Mouse (Mus musculus): ENCODE data around the gene Mllt10. TPM values are rescaled to one million over a fixed set of nuclear protein-coding genes. Genes with fewer than 3 reads are reported as not detected.

Gene Mllt10
- total and polyA plus RNA-seq, 3 experiments, result 20.6 to 32.8 (median 32.5) TPM

GRCm38 (mm10) chr2:18048453-18049075, 6.5 kb upstream of the Mllt10 start, which contains the start of gene Skida1:
Gene Skida1, minus strand, starts transcription at chr2:18049051.
- Histone ChIP-seq H3K4me1 (ENCODE audit: control insufficient read depth, insufficient read depth, low read length) (peaks cover 3% of the 10 kb centered on the region), H3K79me2 (replicated peaks; ENCODE audit: control insufficient read depth, insufficient read depth, low read length) (no peaks in the 10 kb centered on the region; the same call in 1 of the 2 replicates), H3K27me3 (ENCODE audit: control insufficient read depth, insufficient read depth, low read length) (no peaks in the 10 kb centered on the region), H3K36me3 (ENCODE audit: control insufficient read depth, insufficient read depth, low read length) (peaks cover 15% of the 10 kb centered on the region), H3K27ac (peak within 1 kb of the TSS; percentile 95), H3K9ac (ENCODE audit: low read depth, low read length) (peak within 1 kb of the TSS; percentile 99), H3K4me3 (peak within 1 kb of the TSS; percentile 74)
- DNase-seq, result peak in 1 of 2 experiments; percentile 41
- intact Hi-C loops (cut with DNase I), result loop anchor here (1.0 to 5.0 kb wide), 4 partner anchors 539 to 1609 kb away; partner anchors contain the start of genes Bmi1 and Otud1
- peak; percentile 20; the same call in 1 of the 2 replicates for TF ChIP-seq POLR2A (IDR thresholded peaks at IDR 0.05; ENCODE audit: insufficient read depth, low read depth, low read length)
- no peak for TF ChIP-seq EP300 (IDR thresholded peaks at IDR 0.05; ENCODE audit: insufficient read depth, low read depth, low read length)
- WGBS, result 12% methylated on average over 17 of the region's 17 CpGs

- H3K9ac ChIP-seq (ENCODE audit: low read depth, low read length), result peak overlapping the region; percentile 17; the same call in 1 of the 2 replicates
- TF ChIP-seq POLR2A (IDR thresholded peaks at IDR 0.05; ENCODE audit: insufficient read depth, low read depth, low read length) (no peak), EP300 (IDR thresholded peaks at IDR 0.05; ENCODE audit: insufficient read depth, low read depth, low read length) (no peak), CTCF (IDR thresholded peaks at IDR 0.05) (no peak)
- peak overlapping the region; percentile 73 for H3K27ac ChIP-seq
- peaks cover 15% of the 10 kb centered on the region for H3K36me3 ChIP-seq (ENCODE audit: control insufficient read depth, insufficient read depth, low read length)
- no peaks in the 10 kb centered on the region for H3K27me3 ChIP-seq (ENCODE audit: control insufficient read depth, insufficient read depth, low read length)
- intact Hi-C loops (cut with DNase I), result loop anchor here (1.0 to 5.0 kb wide), 4 partner anchors 538 to 1608 kb away; partner anchors contain the start of genes Bmi1 and Otud1
- H3K4me3 ChIP-seq, result peak overlapping the region; percentile 31
- WGBS, result 15% methylated on average over 11 of the region's 11 CpGs
- peak in 1 of 2 experiments; percentile 35 for DNase-seq
- peaks cover 3% of the 10 kb centered on the region for H3K4me1 ChIP-seq (ENCODE audit: control insufficient read depth, insufficient read depth, low read length)
- no peaks in the 10 kb centered on the region; the same call in 1 of the 2 replicates for H3K79me2 ChIP-seq (replicated peaks; ENCODE audit: control insufficient read depth, insufficient read depth, low read length)
These were observed 5.7 kb upstream of the Mllt10 start for GRCm38 (mm10) chr2:18049279-18049821.

GRCm38 (mm10) chr2:18050018-18050417, 5.0 kb upstream of the Mllt10 start:
- Histone ChIP-seq H3K4me3 (peak overlapping the region; percentile 31), H3K36me3 (ENCODE audit: control insufficient read depth, insufficient read depth, low read length) (peaks cover 15% of the 10 kb centered on the region), H3K79me2 (replicated peaks; ENCODE audit: control insufficient read depth, insufficient read depth, low read length) (no peaks in the 10 kb centered on the region; the same call in 1 of the 2 replicates), H3K9ac (ENCODE audit: low read depth, low read length) (no peak overlapping the region), H3K4me1 (ENCODE audit: control insufficient read depth, insufficient read depth, low read length) (peaks cover 4% of the 10 kb centered on the region), H3K27ac (peak overlapping the region; percentile 73), H3K27me3 (ENCODE audit: control insufficient read depth, insufficient read depth, low read length) (no peaks in the 10 kb centered on the region)
- intact Hi-C loops (cut with DNase I), result loop anchor here (10.0 kb wide), 1 partner anchor 945 kb away; the partner anchor contains the start of genes 4930426L09Rik and Pip4k2a
- WGBS, result 16% methylated on average over 2 of the region's 2 CpGs
- TF ChIP-seq CTCF (IDR thresholded peaks at IDR 0.05) (no peak), EP300 (IDR thresholded peaks at IDR 0.05; ENCODE audit: insufficient read depth, low read depth, low read length) (no peak), POLR2A (IDR thresholded peaks at IDR 0.05; ENCODE audit: insufficient read depth, low read depth, low read length) (no peak)
- DNase-seq, result no peak

GRCm38 (mm10) chr2:18050541-18050985, 4.5 kb upstream of the Mllt10 start:
- Histone ChIP-seq H3K4me3 (peak overlapping the region; percentile 33), H3K27me3 (ENCODE audit: control insufficient read depth, insufficient read depth, low read length) (no peaks in the 10 kb centered on the region), H3K27ac (peak overlapping the region; percentile 73), H3K79me2 (replicated peaks; ENCODE audit: control insufficient read depth, insufficient read depth, low read length) (no peaks in the 10 kb centered on the region; the same call in 1 of the 2 replicates), H3K4me1 (ENCODE audit: control insufficient read depth, insufficient read depth, low read length) (peaks cover 9% of the 10 kb centered on the region), H3K36me3 (ENCODE audit: control insufficient read depth, insufficient read depth, low read length) (peaks cover 12% of the 10 kb centered on the region), H3K9ac (ENCODE audit: low read depth, low read length) (peak overlapping the region; percentile 66)
- 14% methylated on average over 10 of the region's 10 CpGs for WGBS
- TF ChIP-seq EP300 (IDR thresholded peaks at IDR 0.05; ENCODE audit: insufficient read depth, low read depth, low read length) (no peak), CTCF (IDR thresholded peaks at IDR 0.05) (no peak), POLR2A (IDR thresholded peaks at IDR 0.05; ENCODE audit: insufficient read depth, low read depth, low read length) (no peak)
- intact Hi-C loops (cut with DNase I), result loop anchor here (10.0 kb wide), 1 partner anchor 944 kb away; the partner anchor contains the start of genes 4930426L09Rik and Pip4k2a
- DNase-seq, result peak in 1 of 2 experiments; percentile 23

GRCm38 (mm10) chr2:18051026-18051830, 3.8 kb upstream of the Mllt10 start:
- DNase-seq, result peak in 1 of 2 experiments; percentile 15
- intact Hi-C loops (cut with DNase I), result loop anchor here (10.0 kb wide), 1 partner anchor 944 kb away; the partner anchor contains the start of genes 4930426L09Rik and Pip4k2a
- 71% methylated on average over 11 of the region's 11 CpGs for WGBS
- Histone ChIP-seq H3K4me1 (ENCODE audit: control insufficient read depth, insufficient read depth, low read length) (peaks cover 7% of the 10 kb centered on the region), H3K4me3 (no peak overlapping the region; the same call in 1 of the 2 replicates), H3K27ac (no peak overlapping the region), H3K79me2 (replicated peaks; ENCODE audit: control insufficient read depth, insufficient read depth, low read length) (no peaks in the 10 kb centered on the region; the same call in 1 of the 2 replicates), H3K27me3 (ENCODE audit: control insufficient read depth, insufficient read depth, low read length) (no peaks in the 10 kb centered on the region), H3K9ac (ENCODE audit: low read depth, low read length) (peak overlapping the region; percentile 66; the same call in 1 of the 2 replicates), H3K36me3 (ENCODE audit: control insufficient read depth, insufficient read depth, low read length) (peaks cover 8% of the 10 kb centered on the region)
- TF ChIP-seq EP300 (IDR thresholded peaks at IDR 0.05; ENCODE audit: insufficient read depth, low read depth, low read length) (no peak), CTCF (IDR thresholded peaks at IDR 0.05) (no peak), POLR2A (IDR thresholded peaks at IDR 0.05; ENCODE audit: insufficient read depth, low read depth, low read length) (no peak)
